Mouse (Mus musculus) kidney, adult 11 months (tissue): ENCODE data around the gene Mbd6.
"Not testable (repeated sequence)": the region's sequence is repeated elsewhere in the genome, so short reads cannot be mapped to it uniquely, and the experiment has no call there.

Experiments
- DNase-seq: peaks from one replicate; pipeline ENCODE4 v3.0.0; 2022

Mbd6 gene

GRCm38 (mm10) chr10:127312356-127312676 lies 23.5 kb upstream of the Mbd6 start:
- DNase-seq, result peak; percentile 82

DNA sequence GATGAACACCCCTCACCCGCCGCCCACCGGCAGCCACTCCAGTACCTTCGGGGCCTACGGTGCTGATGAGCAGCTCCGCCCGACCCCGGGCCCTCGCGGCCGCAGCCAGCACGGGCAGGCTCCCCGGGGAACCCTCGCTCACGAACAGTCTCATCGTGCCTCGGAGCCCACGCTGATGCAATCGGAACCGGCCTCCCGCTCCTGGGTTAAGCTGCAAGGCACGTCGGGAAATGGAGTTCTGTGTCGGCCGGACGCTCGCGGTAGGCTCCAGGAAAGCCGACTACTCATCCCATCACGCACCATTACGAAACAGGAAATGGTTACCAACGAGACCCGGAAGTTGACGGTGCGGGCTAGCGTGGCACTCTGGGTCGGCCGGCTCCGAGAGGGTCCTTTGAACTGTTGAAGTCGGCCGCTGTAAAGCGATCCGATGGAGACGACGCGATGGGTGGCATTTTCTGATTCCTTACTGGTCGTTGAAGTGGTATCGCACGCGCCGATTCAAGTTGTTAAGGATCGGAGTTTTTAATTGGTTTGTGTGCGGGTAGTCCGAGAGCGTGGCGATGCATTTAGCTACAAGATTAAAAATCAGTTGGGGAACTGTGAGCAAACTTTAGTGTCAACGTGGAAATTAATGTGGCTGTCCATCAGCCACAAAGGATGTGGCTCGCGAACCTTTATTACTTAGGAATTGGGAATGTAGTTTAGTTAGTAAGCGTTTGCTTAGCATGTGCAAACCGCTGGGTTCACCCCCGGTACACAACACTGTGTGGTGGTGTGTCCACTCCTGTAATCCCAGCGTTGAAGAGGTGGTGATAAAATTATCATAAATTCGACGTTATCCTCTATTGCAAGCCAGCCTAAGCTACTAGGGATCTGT lies 22.9 kb upstream of the Mbd6 start, which contains the start of gene Mars:
Gene Mars, minus strand, starts transcription at position 311 of the 880 bp plus-strand sequence.
- peak; percentile 96 for DNase-seq

- DNase-seq, result no peak
These were observed 22.0 kb upstream of the Mbd6 start for GRCm38 (mm10) chr10:127310523-127311475.

DNA sequence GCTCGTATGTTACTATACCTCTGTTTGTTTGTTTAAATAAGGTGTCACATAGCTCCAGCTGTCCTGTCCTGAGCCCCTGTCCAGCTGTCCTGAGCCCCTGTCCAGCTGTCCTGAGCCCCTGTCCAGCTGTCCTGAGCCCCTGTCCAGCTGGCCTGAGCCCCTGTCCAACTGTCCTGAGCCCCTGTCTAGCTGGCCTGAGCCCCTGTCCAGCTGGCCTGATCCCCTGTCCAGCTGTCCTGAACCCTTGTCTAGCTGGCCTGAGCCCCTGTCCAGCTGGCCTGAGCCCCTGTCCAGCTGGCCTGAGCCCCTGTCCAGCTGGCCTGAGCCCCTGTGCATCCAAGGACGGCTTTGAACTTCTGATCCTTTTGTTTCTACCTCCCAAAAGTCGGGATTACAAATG lies 20.3 kb upstream of the Mbd6 start:
- DNase-seq, result not testable (repeated sequence)

DNA sequence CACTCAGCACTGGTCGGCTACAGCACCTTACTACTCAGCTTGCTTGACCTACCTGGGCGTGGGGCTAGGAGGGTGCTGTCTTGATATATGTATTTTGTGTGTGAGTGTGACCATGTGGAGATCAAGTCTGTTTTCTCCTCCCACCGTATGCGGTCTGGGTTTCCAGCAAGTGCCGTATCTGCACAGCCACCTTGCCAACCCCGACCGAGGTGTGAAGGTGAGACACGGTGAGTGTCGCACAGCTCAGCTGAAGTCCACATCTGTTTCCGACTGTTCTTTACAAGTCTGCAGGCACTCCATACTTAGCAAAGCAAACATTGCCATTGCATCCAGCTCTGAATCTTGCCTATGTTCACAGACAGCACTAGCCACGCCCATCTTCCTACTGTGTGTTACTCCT lies 14.3 kb upstream of the Mbd6 start:
- DNase-seq, result no peak

DNA sequence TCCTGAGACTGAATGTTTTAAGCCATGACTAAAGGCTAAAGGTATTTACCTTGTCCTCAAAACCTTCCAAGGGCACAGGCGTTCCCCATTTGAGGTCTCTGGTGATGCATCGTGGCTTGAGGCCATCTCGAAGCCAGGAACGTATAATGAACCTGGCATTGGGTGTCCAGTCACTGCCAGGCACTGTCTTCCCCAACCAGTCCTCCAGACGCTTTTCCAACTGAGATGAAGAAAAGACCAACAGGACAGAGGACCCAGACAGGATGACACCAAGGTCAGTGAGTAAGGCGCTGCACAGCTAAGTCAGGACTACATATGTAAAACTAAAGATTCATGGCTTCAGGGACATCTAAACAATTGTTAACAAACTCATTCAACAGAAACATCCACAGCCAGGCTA lies 11.5 kb upstream of the Mbd6 start:
- no peak for DNase-seq

- no peak for DNase-seq
These were observed 8.4 kb upstream of the Mbd6 start for GRCm38 (mm10) chr10:127297015-127297871.

- no peak for DNase-seq
These were observed 7.4 kb upstream of the Mbd6 start for GRCm38 (mm10) chr10:127295986-127296794.

DNA sequence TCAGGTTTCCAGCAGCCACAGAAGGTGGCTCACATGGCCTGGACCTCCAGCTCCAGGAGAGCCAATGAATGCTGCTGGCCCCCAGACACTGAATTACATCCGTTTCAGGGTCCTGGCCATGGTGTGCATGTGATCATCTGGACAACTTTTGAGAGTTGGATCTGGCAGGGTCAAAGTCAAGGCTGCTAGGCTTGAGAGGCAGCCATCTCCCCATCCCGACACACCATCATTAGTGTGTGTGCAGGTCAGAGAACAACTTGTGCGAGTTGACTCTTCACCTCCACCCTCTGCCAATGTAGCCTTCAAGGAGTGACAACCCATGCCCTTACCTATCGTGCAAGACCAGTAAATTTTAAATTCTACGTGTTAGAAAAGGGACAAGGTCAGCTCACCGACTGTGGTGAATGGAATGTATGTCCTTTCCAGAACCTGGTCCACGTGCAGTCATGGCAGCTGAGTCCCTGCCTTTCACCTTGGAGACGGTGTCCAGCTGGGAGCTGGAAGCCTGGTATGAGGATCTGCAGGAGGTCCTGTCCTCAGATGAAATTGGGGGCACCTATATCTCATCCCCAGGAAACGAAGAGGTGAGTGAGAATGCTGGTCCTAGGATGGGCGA lies 6.2 kb upstream of the Mbd6 start:
- peak; percentile 25 for DNase-seq

GRCm38 (mm10) chr10:127293590-127294113 lies 4.8 kb upstream of the Mbd6 start:
- DNase-seq, result no peak

DNA sequence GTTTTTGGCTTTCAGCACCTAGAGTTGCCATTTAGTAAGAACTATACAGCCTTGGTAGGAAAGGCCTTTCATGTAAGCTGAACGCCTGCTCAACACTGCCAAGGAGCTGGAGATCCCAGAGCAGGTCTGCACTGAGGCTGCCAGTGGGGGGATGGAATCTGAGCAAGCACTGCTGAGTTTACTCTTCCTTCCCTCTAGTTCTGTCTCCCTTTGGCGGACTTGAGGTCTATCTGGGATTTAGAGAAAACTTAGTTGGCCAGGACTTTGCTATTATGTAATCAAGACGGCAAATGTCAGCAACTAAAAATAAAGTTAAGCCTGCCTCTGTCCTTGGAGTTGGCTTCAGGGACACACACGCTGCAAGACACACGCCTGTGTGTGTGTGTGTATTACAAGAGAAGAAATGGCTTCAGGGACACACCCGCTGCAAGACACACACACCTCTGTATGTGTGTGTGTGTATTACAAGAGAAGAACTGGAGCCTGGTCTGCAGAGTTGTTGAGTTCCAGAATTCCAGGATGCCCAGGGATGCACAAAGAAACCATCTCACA lies 4.2 kb upstream of the Mbd6 start:
- DNase-seq, result peak; percentile 40

- no peak for DNase-seq
These were observed 3.2 kb upstream of the Mbd6 start for GRCm38 (mm10) chr10:127291881-127292638.

DNA sequence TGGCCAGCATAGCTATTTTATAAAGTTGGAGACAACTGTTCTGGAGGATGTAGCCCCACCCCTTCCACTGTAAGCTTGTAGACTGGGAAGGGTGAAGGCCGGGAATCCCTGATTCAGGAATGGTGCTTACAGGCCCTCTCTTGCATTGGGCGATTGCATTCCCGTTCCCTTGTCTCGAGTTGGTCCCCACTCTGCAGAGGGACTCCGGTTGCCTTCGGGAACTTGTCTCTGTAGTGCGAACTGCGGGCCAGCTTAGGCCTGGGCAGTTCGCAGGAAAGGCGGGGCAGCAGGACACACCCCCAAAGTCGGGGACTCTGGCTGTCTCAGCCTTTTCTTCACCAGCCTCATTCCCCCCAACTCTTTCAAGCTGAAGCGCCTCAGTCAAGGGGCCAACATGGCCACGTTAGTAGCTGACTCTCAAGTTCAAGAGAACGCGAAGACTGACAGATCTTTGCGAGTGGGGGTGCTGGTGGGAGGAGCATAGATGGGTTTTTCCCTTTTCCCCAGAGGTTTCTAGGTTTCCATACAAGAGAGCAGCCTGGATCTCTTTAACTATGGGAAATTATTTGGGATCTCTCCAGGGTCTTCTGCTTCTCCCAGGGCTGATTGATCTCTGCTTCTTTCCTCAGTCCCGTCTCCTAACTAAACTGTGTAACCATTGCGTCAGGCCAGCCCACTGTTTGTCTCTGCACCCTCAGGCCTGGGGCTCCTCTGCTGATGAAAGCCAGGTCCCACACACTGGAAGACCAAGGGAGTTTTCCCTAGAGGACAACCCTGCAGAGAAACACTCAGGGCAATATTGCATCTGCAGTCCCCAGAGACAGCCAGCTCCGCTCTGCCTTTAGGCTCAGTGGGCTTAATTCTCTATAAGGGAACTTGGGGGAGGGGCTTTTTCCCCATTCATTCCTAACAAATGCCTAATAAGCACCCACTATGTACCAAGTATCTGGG lies 2.4 kb upstream of the Mbd6 start:
- no peak for DNase-seq

GRCm38 (mm10) chr10:127290307-127290929 lies 1.6 kb upstream of the Mbd6 start:
- peak; percentile 100 for DNase-seq

GRCm38 (mm10) chr10:127289573-127290191 lies 864 bp upstream of the Mbd6 start:
- peak; percentile 85 for DNase-seq

GRCm38 (mm10) chr10:127288328-127288799 lies 454 bp downstream of the Mbd6 start:
- DNase-seq, result no peak

DNA sequence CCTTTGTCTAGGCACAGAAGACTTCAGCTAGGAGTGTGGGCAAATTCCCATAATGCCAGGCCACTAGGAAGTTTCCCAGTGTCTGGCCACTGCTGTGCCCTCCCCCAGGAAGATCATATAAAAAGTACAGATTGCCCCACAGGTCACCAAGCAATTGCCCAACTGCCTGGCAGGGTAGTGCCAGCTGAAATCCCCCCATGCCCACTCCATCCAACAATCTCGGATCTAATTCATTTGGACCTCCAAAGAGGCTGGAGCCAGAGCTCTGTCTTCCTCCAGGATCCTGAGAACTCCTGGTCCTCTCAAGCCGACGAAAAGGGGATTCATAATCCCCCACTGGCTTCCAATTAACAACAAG lies 903 bp downstream of the Mbd6 start:
- no peak for DNase-seq
